Mouse (Mus musculus): ENCODE measurements at regions not wholly inside any gene's neighbourhood (a gene's known extent, or its start where the extent isn't known, plus 50 kb on each side); places are given as distances from the start of the nearest gene placed in this dataset.
"Not testable (repeated sequence)": the region's sequence is repeated elsewhere in the genome, so short reads cannot be mapped to it uniquely, and the experiment has no call there.

DNA sequence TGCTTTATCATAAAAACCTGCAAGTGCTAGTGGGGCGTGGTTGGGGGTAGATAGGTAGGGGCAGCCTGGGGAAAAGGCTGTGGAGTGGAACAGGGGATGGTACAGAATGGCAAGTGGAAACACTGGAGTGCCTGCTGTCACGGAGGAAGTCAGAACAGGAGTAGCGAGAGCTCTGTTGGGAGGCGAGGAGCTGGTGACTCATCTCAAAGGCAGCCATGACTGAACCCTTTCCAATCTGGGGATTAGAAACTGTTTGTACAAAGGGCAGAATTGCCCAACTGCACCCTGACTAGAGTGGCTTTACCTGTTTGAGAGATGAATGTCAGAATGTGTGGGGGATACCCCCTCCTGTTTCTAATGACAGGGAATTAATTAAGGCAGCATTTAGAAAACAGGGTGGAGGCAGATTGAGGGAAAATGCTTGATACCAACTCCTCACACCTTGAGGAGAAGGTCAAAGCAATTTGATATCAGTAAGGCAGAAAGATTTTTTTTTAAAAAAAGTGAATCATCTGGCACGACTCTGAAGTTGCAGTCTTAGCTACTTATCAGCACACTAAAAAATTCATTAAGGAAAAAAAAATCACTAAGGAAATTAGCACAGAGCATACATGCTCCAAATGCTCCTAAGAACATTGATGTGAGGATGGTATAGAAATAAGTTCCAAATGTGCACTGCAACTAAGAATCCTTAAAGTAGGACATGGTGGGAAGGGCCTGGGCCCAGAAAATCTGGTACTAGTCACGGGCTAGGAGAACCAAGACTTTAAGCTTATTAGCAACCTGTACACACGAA lies 54.7 kb upstream of the Usp25 start:
- DNase-seq: no peak

DNA sequence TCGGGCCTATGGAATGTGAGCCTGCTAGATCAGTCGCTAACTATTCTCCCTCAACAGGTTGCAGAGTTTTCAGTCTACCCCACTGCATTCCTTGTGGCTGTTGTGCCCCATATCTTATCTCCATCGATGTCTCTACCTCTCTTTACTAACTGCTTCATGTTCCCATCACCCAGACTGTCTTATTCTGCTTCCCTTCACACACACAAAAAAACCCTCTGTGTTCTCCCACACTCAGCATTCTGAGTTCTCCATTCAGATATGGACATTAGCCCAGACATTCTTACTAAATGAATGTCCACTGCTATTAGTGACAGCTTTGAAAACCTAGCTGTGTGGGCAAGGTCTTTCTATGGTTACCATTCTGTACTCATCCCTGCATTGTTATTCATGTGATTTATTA lies 56.0 kb upstream of the Usp25 start:
- DNase-seq: no peak

DNA sequence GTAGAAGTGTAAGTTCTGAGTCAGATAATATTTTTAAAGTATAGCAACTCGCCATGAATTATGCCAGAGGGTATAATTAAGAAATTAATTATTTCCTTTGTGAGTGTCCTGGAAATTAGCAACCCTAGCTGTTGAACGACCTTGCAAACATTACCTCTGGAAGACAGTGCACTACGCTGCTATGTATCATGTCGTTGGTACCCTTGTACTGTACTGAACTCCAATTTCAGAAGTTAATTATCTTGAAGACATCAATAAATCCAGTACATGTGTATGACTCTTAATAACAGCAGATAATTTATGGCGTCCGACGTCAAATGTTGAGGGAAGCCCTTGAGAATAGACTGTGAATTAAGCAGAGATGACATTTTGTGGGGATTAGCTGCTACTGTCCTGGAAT lies 56.4 kb upstream of the Usp25 start:
- no peak for DNase-seq

- DNase-seq: no peak
Observed at GRCm38 (mm10) chr16:76950836-76951486, 62.5 kb upstream of the Usp25 start.

- no peak for DNase-seq
Observed at GRCm38 (mm10) chr16:76947011-76947410, 66.5 kb upstream of the Usp25 start.

GRCm38 (mm10) chr16:76938128-76938527 lies 75.4 kb upstream of the Usp25 start:
- DNase-seq: no peak

DNA sequence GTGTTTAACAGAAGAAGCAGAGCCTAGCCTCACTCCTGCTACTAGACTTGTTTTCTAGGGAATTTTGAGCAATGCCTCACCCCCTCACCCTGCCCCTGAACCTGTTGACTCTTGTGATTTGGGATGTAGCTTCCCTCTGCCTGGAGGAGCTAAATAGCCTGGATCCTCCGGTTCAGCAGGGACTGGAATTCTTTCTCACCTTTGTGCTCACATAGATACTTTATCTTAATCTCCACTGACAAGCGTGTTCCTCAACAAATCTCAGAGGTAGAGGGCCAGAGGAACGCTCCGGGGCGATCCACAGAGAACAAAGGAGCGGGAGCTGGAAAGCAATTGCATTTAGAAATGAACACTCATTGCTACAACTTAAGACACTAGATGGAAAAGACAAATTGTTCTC lies 85.6 kb upstream of the Usp25 start:
- no peak for DNase-seq

DNA sequence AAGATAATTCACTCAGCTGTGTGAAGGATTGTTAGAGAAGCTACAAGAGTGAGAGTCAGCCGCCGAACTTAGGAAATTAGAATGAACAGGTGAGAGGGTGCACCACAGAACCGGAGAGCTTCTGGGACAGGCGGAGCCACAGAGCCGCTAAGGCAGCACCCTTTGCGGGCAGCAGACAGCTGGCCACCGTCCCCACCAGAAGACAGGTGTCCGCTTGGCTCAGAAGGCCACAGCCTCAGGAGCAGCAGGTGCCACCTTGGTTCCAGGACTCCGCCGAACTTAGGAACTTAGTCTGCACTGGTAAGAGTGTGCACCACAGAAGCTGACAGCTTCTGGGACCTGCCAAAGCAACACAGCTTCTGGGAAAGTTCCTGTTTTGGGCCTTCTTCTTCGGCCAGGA lies 93.4 kb upstream of the Usp25 start:
- not testable (repeated sequence) for DNase-seq

GRCm38 (mm10) chr16:76918598-76918997 lies 94.9 kb upstream of the Usp25 start:
- no peak for DNase-seq

DNA sequence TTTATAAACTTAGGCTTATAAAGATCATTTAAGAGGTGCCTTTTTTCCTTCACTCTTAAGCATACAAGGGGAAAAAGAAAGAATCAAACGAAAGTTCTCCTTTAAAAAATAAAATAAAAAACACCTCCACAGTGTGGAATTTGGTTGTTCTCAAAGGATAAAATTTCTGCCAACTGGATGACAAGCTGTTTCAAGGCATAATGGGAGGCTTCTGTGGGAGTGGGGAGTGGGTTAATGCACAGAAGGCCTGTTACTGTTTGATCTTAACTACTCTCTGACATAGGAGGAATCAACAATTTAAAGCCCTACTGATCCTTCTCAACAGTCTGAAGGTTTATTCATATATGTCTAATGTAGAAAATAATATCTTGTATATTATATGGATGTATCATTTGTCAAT lies 99.2 kb upstream of the Usp25 start:
- DNase-seq: no peak

DNA sequence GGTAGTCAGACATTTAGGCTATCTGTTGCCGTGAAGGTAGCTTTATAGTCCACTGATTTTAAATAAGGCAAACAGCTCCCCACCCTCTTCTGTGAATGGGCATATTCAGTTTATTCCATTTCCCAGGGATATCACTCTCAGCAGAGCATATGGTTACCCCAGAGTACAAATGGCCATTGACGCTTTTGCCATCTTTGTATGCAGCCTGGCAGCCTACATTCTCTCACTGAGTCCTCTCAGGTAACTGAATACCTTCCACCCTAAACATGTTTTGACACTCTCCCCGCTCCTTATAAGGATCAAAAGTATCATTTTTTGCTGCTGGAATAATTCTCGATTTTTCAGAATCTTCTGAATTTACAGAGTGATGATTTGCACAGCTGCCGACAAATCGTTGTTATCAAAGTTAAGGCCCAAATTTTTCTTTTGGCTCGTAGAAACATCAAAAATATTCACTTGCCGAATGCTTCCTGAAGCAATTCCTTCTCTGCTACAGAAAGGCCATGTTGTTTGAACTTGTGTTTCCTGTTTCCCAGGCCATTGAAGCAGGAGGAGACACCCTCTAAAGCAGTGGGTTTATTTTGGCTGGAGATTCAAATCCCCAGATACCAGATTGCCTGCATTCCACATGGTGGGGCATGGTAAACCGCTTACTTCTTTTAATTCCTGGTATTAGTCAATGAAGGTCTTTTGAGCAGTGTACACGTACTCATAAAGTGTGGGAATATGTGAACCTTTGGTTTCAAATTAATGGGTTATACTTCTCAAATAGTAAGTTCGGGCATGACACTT lies 108.1 kb upstream of the Usp25 start:
- DNase-seq: no peak

DNA sequence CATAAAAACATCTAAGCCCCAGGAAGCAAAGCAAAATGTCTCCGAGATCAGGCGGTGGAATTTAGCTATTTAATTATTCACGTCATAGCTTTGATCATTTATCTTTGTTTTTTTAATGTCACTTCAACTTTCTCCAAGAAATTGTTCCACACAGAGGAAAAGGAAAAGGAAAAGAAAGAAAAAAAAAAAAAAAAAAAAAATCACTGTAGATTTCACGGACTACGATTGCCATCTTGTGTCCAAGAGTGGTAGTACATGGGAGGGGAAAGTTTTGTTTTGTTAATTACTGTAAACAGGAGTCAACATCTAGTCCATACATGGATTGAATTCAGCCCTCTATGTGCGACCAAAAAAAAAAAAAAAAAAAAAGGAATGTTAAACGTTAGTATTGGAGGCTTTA lies 114.4 kb upstream of the Usp25 start:
- DNase-seq: peak; percentile 34

- DNase-seq: no peak
Observed at GRCm38 (mm10) chr16:76896305-76896704, 117.2 kb upstream of the Usp25 start.

GRCm38 (mm10) chr16:76895781-76896180 lies 117.7 kb upstream of the Usp25 start:
- DNase-seq: no peak

- no peak for DNase-seq
Observed at GRCm38 (mm10) chr16:76878576-76878975, 134.9 kb upstream of the Usp25 start.

- no peak for DNase-seq
Observed at GRCm38 (mm10) chr16:76875397-76876018, 138.0 kb upstream of the Usp25 start.

DNA sequence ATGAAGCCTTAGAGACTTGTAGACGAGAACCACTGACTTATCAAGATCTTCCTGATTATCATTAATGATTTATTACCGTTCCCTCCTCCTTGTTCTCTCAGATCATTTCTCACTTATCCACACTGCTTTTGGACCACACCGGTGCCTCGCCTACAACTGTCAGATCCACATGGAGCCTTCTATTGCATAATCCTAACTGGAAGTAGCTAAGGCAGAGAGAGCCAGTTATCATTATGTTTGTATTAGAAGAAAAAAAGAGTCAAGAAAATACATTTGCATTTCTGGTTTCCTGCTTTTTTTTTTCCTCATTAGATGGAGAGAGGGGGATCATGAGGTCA lies 147.1 kb upstream of the Usp25 start:
- no peak for DNase-seq

- peak; percentile 51 for DNase-seq
Observed at GRCm38 (mm10) chr16:76865731-76866464, 147.6 kb upstream of the Usp25 start.

- no peak for DNase-seq
Observed at GRCm38 (mm10) chr16:76864392-76864791, 149.1 kb upstream of the Usp25 start.

DNA sequence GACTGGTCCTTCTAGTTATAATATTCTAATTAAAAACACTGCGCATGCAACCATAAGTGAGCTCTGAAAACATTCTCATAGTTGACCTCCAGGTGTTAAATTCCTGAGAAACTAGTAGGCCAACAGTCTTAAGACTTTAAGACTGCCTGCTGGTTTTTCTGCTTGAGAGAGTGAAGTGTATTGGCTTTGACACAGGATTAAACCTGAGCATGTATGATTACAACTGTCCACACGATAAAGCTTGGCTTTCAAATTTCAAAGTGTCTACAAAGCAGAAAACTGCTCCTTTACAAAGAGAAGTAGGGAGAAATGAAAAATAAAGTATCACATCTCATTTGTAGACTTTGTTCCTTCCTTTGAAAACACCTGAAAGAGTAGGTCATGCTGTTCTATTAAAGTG lies 157.7 kb upstream of the Usp25 start:
- no peak for DNase-seq

DNA sequence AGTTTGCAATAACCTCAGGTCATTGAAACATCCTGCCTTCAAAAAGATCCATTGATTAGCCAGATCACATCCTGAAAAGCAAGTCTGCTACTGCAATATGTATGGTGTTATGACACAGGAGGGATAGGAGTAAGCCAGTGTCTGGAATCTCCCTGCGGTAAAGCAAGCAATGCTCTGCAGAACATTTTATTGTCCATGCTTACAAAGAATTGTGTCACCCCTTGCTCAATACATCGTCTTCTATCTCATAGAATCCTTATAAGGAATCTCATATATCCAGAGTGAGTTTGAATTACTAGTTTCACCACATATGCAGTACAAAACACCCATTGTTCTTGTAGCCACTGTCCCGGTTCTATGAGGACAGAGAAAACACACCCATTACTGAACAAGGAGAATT lies 162.1 kb upstream of the Usp25 start:
- DNase-seq: no peak

DNA sequence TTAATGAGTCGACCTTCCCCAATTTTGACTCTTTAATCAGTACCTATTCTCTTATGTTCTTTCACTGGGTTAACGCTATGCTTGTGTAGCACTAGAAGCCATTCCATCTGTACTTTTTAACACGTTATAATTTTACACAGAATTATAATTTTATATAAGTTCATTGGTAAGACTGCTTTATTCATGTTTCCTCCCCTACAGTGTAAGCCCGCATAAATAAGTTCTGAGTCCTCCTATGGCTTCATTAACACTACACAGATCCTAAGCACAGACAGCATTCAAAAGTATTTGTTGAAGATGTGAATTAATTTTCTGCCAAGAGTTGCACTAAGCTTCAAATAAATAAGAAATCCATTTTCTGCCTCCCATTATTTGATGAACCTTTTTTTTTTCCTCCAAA lies 176.1 kb upstream of the Usp25 start:
- DNase-seq: no peak

DNA sequence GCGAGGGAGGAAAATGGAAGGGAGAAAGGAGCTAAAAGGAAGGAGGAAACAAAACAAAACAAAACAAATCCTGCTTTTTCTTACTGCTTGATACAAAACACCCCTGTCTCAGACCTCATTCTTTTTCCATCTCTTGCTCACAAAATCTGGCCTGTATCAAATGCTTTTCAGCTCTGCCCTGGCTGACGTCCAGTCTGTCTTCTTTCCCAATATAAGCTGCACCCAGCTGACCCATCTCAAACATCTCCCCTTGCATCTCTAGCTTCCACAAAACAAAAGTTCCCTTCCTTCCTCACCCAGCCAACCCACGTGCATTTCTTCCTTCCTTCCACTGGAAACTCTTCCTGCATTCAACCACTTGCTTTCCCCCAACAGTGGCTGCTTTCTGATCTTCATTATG lies 183.1 kb upstream of the Usp25 start:
- no peak for DNase-seq

Data from cerebellum, adult 9-10 months (tissue).